Mouse (Mus musculus) embryonic facial prominence, embryonic 11.5 days (tissue): ENCODE data around the gene Mea1. TPM values are rescaled to one million over a fixed set of nuclear protein-coding genes. Genes with fewer than 3 reads are reported as not detected.

ENCODE experiments used
- ATAC-seq: fragments of 200-750 bp; cut with Nextera tagmentation; replicated peaks from 2 replicates; pipeline ENCODE4 v1.8.0; 2017; ENCODE audit warnings: low read depth; ENCODE audit not compliant: insufficient number of reproducible peaks, low FRiP score, low TSS enrichment
- DNase-seq: peaks from one replicate; pipeline ENCODE4 v3.0.0-alpha.2; 2015; ENCODE audit warnings: low spot score
- H3K27ac ChIP-seq: fragments of 300-500 bp; sonication (generic); replicated peaks from 2 replicates; pipeline ENCODE4 v1.5.1; 2014; ENCODE audit warnings: mild to moderate bottlenecking, low read depth, low read length, control low read depth
- H3K27me3 ChIP-seq: fragments of 300-500 bp; sonication (generic); 2 replicates; pipeline ENCODE4 v1.6.1; 2014; ENCODE audit warnings: mild to moderate bottlenecking, low read length, moderate library complexity, mixed read lengths; ENCODE audit not compliant: control insufficient read depth, insufficient read depth
- H3K36me3 ChIP-seq: fragments of 300-500 bp; sonication (generic); replicated peaks from 2 replicates; pipeline ENCODE4 v1.6.1; 2014; ENCODE audit warnings: low read depth, mild to moderate bottlenecking, low read length, moderate library complexity, mixed read lengths; ENCODE audit not compliant: control insufficient read depth, insufficient read depth
- H3K4me1 ChIP-seq: fragments of 300-500 bp; sonication (generic); 2 replicates; pipeline ENCODE4 v1.6.1; 2014; ENCODE audit warnings: low read length, mixed read lengths; ENCODE audit not compliant: control insufficient read depth, insufficient read depth
- H3K4me2 ChIP-seq: fragments of 300-500 bp; sonication (generic); 2 replicates; pipeline ENCODE4 v1.6.1; 2014; ENCODE audit warnings: low read depth, mild to moderate bottlenecking, control low read depth, low read length, moderate library complexity
- H3K4me3 ChIP-seq: fragments of 300-500 bp; sonication (generic); 2 replicates; pipeline ENCODE4 v1.5.1; 2014; ENCODE audit warnings: low read depth, low read length, control low read depth
- H3K9ac ChIP-seq: fragments of 300-500 bp; sonication (generic); replicated peaks from 2 replicates; pipeline ENCODE4 v1.6.1; 2014; ENCODE audit warnings: mild to moderate bottlenecking, control low read depth, low read length
- H3K9me3 ChIP-seq: fragments of 300-500 bp; sonication (generic); replicated peaks from 2 replicates; pipeline ENCODE4 v1.6.1; 2016; ENCODE audit warnings: mild to moderate bottlenecking, low read length, inconsistent platforms, mixed read lengths; ENCODE audit not compliant: control insufficient read depth
- WGBS: fragments of 180-500 bp; shearing (Covaris S2); extraction: QIAGEN DNeasy Blood & Tissue Kit; methylation state at CpG from one replicate; pipeline ENCODE4 v1.1.7; 2014; 5-methylcytosine and 5-hydroxymethylcytosine counted together
- polyA plus RNA-seq: library from polyadenylated mRNA; unstranded; fragments of >200 nt; fragmentation: Nextera tagmentation; extraction: Ambion mirVana; gene quantifications from 2 replicates; pipeline ENCODE4 v1.2.1, GENCODE M21; 2014

The Mea1 gene
- polyA plus RNA-seq, 1 experiment from 2014 or later: 165 TPM

- no peak for DNase-seq
- H3K9me3 ChIP-seq: no peaks in the 10 kb centered on the region
- no peak for ATAC-seq
- H3K4me2 ChIP-seq: peak overlapping the region; percentile 87
- no peaks in the 10 kb centered on the region for H3K4me1 ChIP-seq
- 75% methylated on average over 7 of the region's 7 CpGs for WGBS
- peak overlapping the region; percentile 97 for H3K4me3 ChIP-seq
- H3K27ac ChIP-seq: no peak overlapping the region
- no peaks in the 10 kb centered on the region for H3K27me3 ChIP-seq
- H3K9ac ChIP-seq: peak overlapping the region; percentile 85
- H3K36me3 ChIP-seq: no peaks in the 10 kb centered on the region; the same call in none of the 2 replicates
Observed at GRCm38 (mm10) chr17:46712442-46712841, 33.8 kb downstream of the Mea1 start.

GRCm38 (mm10) chr17:46713849-46714248, 35.3 kb downstream of the Mea1 start:
- Histone ChIP-seq H3K36me3 (no peaks in the 10 kb centered on the region; the same call in none of the 2 replicates), H3K4me3 (no peak overlapping the region), H3K27ac (no peak overlapping the region), H3K27me3 (no peaks in the 10 kb centered on the region), H3K4me2 (no peak overlapping the region), H3K9me3 (no peaks in the 10 kb centered on the region), H3K4me1 (no peaks in the 10 kb centered on the region), H3K9ac (no peak overlapping the region)
- ATAC-seq (no peak), DNase-seq (no peak)
- WGBS: 92% methylated on average over 9 of the region's 9 CpGs

- Histone ChIP-seq H3K27me3 (no peaks in the 10 kb centered on the region), H3K9me3 (no peaks in the 10 kb centered on the region), H3K36me3 (no peaks in the 10 kb centered on the region; the same call in none of the 2 replicates), H3K4me2 (no peak overlapping the region), H3K4me3 (no peak overlapping the region), H3K4me1 (no peaks in the 10 kb centered on the region), H3K9ac (no peak overlapping the region), H3K27ac (no peak overlapping the region)
- ATAC-seq (no peak), DNase-seq (no peak)
- WGBS: 92% methylated on average over 11 of the region's 11 CpGs
Observed at GRCm38 (mm10) chr17:46714756-46715481, 36.3 kb downstream of the Mea1 start.

GRCm38 (mm10) chr17:46721077-46721476, 42.5 kb downstream of the Mea1 start:
- Histone ChIP-seq H3K9ac (no peak overlapping the region), H3K27ac (no peak overlapping the region), H3K9me3 (no peaks in the 10 kb centered on the region), H3K27me3 (no peaks in the 10 kb centered on the region), H3K4me3 (no peak overlapping the region), H3K4me2 (no peak overlapping the region), H3K4me1 (no peaks in the 10 kb centered on the region), H3K36me3 (no peaks in the 10 kb centered on the region; the same call in 1 of the 2 replicates)
- no peak for DNase-seq
- WGBS: 85% methylated on average over 7 of the region's 7 CpGs
- no peak for ATAC-seq

- H3K4me3 ChIP-seq: no peak overlapping the region
- no peak for ATAC-seq
- no peak for DNase-seq
- H3K4me2 ChIP-seq: no peak overlapping the region
- no peaks in the 10 kb centered on the region for H3K9me3 ChIP-seq
- peaks cover 6% of the 10 kb centered on the region for H3K27me3 ChIP-seq
- H3K4me1 ChIP-seq: no peaks in the 10 kb centered on the region
- 84% methylated on average over 16 of the region's 20 CpGs for WGBS
- H3K9ac ChIP-seq: no peak overlapping the region
- H3K27ac ChIP-seq: no peak overlapping the region
- H3K36me3 ChIP-seq: no peaks in the 10 kb centered on the region
Observed at GRCm38 (mm10) chr17:46724477-46725084, 46.0 kb downstream of the Mea1 start.

- H3K4me1 ChIP-seq: no peaks in the 10 kb centered on the region
- no peaks in the 10 kb centered on the region for H3K36me3 ChIP-seq
- no peak for ATAC-seq
- 53% methylated on average over 9 of the region's 9 CpGs for WGBS
- no peak overlapping the region for H3K4me2 ChIP-seq
- DNase-seq: peak; percentile 64
- no peak overlapping the region for H3K27ac ChIP-seq
- H3K9ac ChIP-seq: no peak overlapping the region; the same call in 1 of the 2 replicates
- no peak overlapping the region for H3K4me3 ChIP-seq
- H3K9me3 ChIP-seq: no peaks in the 10 kb centered on the region
- H3K27me3 ChIP-seq: peaks cover 6% of the 10 kb centered on the region
Observed at GRCm38 (mm10) chr17:46725273-46725672, 46.7 kb downstream of the Mea1 start.

- H3K27me3 ChIP-seq: peaks cover 6% of the 10 kb centered on the region
- ATAC-seq (no peak), DNase-seq (no peak)
- H3K4me3 ChIP-seq: no peak overlapping the region
- no peak overlapping the region for H3K4me2 ChIP-seq
- no peaks in the 10 kb centered on the region for H3K36me3 ChIP-seq
- H3K27ac ChIP-seq: no peak overlapping the region
- H3K4me1 ChIP-seq: no peaks in the 10 kb centered on the region
- H3K9ac ChIP-seq: no peak overlapping the region
- 92% methylated on average over 26 of the region's 26 CpGs for WGBS
- H3K9me3 ChIP-seq: no peaks in the 10 kb centered on the region
Observed at GRCm38 (mm10) chr17:46725731-46726645, 47.4 kb downstream of the Mea1 start.
